Mouse (Mus musculus): ENCODE results near the gene Runx1.

- TF ChIP-seq CTCF (IDR thresholded peaks at IDR 0.05; ENCODE audit: borderline replicate concordance, control insufficient read depth, extremely low read depth, insufficient read depth, low read length, poor library complexity) = peak; percentile 73; the same call in 1 of the 2 replicates
- no peak for TF ChIP-seq POLR2A (IDR thresholded peaks at IDR 0.05; ENCODE audit: control insufficient read depth, extremely low read depth, insufficient read depth, low read length, poor library complexity)
These were observed 260.2 kb downstream of the Runx1 start for GRCm38 (mm10) chr16:92565708-92566107.
